Comparison of ENCODE assay signal across 19 mouse cellular contexts in genomic region chr11:89459437-89459836, GRCm38 (mm10).
DNase-seq lines count a peak whose midpoint lies in the region; ATAC-seq and TF ChIP-seq lines count a peak whose summit lies in the region.
"Had no signal": no experiment of that assay in that cellular context is flagged by ENCODE, and none has a peak within 500 bp of the region (broad histone marks: within the 10 kb centered on the region; RNA-seq: fewer than 3 reads in every experiment).

No protein-coding gene starts in this region.

- TF ChIP-seq CTCF in liver, adult 2 months (IDR thresholded peaks at IDR 0.05; ENCODE audit: low read depth, low read length), result no peak
- no peak for TF ChIP-seq CTCF in lung, adult 2 months (IDR thresholded peaks at IDR 0.05; ENCODE audit: insufficient read depth, low read length)

- H3K36me3 ChIP-seq in liver, adult 2 months (ENCODE audit: control insufficient read depth, insufficient read depth, low read length), result no peaks in the 10 kb centered on the region
- no peaks in the 10 kb centered on the region for H3K36me3 ChIP-seq in liver, embryonic 11.5 days (ENCODE audit: control insufficient read depth, insufficient read depth, low read length)
- H3K36me3 ChIP-seq: heart, embryonic 12.5 days; liver, embryonic 15.5 days had no signal

- WGBS in liver, adult 2 months, result 57% methylated on average over 6 of the region's 6 CpGs
- 84% methylated on average over 6 of the region's 6 CpGs for WGBS in liver, embryonic 11.5 days
- 67% methylated on average over 6 of the region's 6 CpGs for WGBS in lung, adult 2 months

- no peaks in the 10 kb centered on the region for H3K79me2 ChIP-seq in liver, adult 2 months (ENCODE audit: control insufficient read depth, insufficient read depth, low read length)

- no peak for ATAC-seq in liver, embryonic 11.5 days (replicated peaks; ENCODE audit: low FRiP score)
- ATAC-seq in erythroid progenitor cell, adult 5-6 weeks (replicated peaks; ENCODE audit: low FRiP score, poor library complexity, severe bottlenecking), result no peak
- ATAC-seq: forebrain, embryonic 14.5 days; hindbrain, postnatal 0 days had no signal

- H3K9me3 ChIP-seq in liver, embryonic 11.5 days (ENCODE audit: control insufficient read depth, low read length), result no peaks in the 10 kb centered on the region
- H3K9me3 ChIP-seq: heart, embryonic 12.5 days; liver, embryonic 15.5 days had no signal

- no peak overlapping the region for H3K27ac ChIP-seq in liver, adult 2 months (replicated peaks; ENCODE audit: insufficient read depth, low read depth, low read length)
- no peak overlapping the region for H3K27ac ChIP-seq in liver, embryonic 11.5 days (ENCODE audit: low read depth, low read length)
- H3K27ac ChIP-seq: hindbrain, postnatal 0 days; kidney, postnatal 0 days; layer of hippocampus, adult 2 months; liver, embryonic 15.5 days had no signal

- no peak overlapping the region for H3K4me2 ChIP-seq in liver, embryonic 11.5 days
- H3K4me2 ChIP-seq: heart, embryonic 12.5 days; liver, embryonic 15.5 days had no signal

- H3K9ac ChIP-seq in liver, adult 2 months (ENCODE audit: low read depth, low read length), result no peak overlapping the region
- H3K9ac ChIP-seq in liver, embryonic 11.5 days (ENCODE audit: low read depth, low read length), result no peak overlapping the region
- H3K9ac ChIP-seq: heart, embryonic 12.5 days; liver, embryonic 15.5 days had no signal

- no peak overlapping the region for H3K4me3 ChIP-seq in liver, adult 2 months (ENCODE audit: insufficient read depth, low read depth, low read length)
- H3K4me3 ChIP-seq in liver, embryonic 11.5 days (ENCODE audit: low read depth, low read length), result no peak overlapping the region
- no peak overlapping the region for H3K4me3 ChIP-seq in lung, adult 2 months (replicated peaks; ENCODE audit: extremely low read depth, low read depth, low read length)
- H3K4me3 ChIP-seq: heart, embryonic 12.5 days; layer of hippocampus, adult 2 months; liver, embryonic 15.5 days had no signal

- TF ChIP-seq POLR2A in liver, adult 2 months (IDR thresholded peaks at IDR 0.05; ENCODE audit: extremely low read depth, insufficient read depth, low read length), result no peak
- no peak for TF ChIP-seq POLR2A in lung, adult 2 months (IDR thresholded peaks at IDR 0.05; ENCODE audit: borderline replicate concordance, extremely low read depth, low read depth, low read length)

- peak; percentile 52 for DNase-seq in adrenal gland, adult 2 months
- no peak for DNase-seq in adrenal gland, adult 18-20 months (ENCODE audit: low spot score in 2 of 2)
- DNase-seq in liver, adult 2 months (ENCODE audit: extremely low read depth, low read depth, low spot score), result peak; percentile 85
- DNase-seq in liver, embryonic 11.5 days (ENCODE audit: low spot score), result no peak
- DNase-seq in lung, adult 2 months, result peak; percentile 8
- DNase-seq in skeletal muscle tissue, adult 2 months (ENCODE audit: low read depth, low spot score), result peak; percentile 18
- DNase-seq in kidney, postnatal 36 days, result no peak
- DNase-seq: cerebellum, adult 11 months; cerebellum, postnatal 14 days; kidney, adult 11 months; right cerebral cortex, postnatal 4 days; thymus, postnatal 36 days had no signal

- no peaks in the 10 kb centered on the region; the same call in 1 of the 2 replicates for H3K27me3 ChIP-seq in liver, adult 2 months (ENCODE audit: control insufficient read depth, insufficient read depth, low read length)
- H3K27me3 ChIP-seq in liver, embryonic 11.5 days (replicated peaks; ENCODE audit: control insufficient read depth, insufficient read depth, low read length), result no peaks in the 10 kb centered on the region
- H3K27me3 ChIP-seq: heart, embryonic 12.5 days; liver, embryonic 15.5 days had no signal

- no peaks in the 10 kb centered on the region for H3K4me1 ChIP-seq in liver, adult 2 months (ENCODE audit: control insufficient read depth, insufficient read depth, low read length)
- H3K4me1 ChIP-seq in liver, embryonic 11.5 days (replicated peaks; ENCODE audit: control insufficient read depth, insufficient read depth, low read length), result no peaks in the 10 kb centered on the region
- no peaks in the 10 kb centered on the region for H3K4me1 ChIP-seq in lung, adult 2 months (ENCODE audit: control insufficient read depth, insufficient read depth, low read length)
- H3K4me1 ChIP-seq: liver, embryonic 15.5 days had no signal

Comparison
In these comparisons a context has a peak if more than half of its experiments do, and no peak if none do; other contexts are left out.
1. DNase-seq: peak in adrenal gland, adult 2 months (single experiment), liver, adult 2 months (single experiment), lung, adult 2 months (single experiment) and skeletal muscle tissue, adult 2 months (single experiment); none in adrenal gland, adult 18-20 months (0 of 2), liver, embryonic 11.5 days (single experiment) and kidney, postnatal 36 days (0 of 2).